Mouse (Mus musculus) c-Kit-positive CD71-positive TER-119-negative erythroid progenitor cells, embryonic 14.5 days (primary cell): ENCODE measurements around the gene Ube2n.
A peak's percentile ranks its signal among the peaks of the same experiment; 100 is the strongest.

Experiments
- DNase-seq: peaks from one replicate; pipeline ENCODE4 v3.0.0-alpha.2; 2013; ENCODE audit warnings: low read depth

Ube2n gene

DNA sequence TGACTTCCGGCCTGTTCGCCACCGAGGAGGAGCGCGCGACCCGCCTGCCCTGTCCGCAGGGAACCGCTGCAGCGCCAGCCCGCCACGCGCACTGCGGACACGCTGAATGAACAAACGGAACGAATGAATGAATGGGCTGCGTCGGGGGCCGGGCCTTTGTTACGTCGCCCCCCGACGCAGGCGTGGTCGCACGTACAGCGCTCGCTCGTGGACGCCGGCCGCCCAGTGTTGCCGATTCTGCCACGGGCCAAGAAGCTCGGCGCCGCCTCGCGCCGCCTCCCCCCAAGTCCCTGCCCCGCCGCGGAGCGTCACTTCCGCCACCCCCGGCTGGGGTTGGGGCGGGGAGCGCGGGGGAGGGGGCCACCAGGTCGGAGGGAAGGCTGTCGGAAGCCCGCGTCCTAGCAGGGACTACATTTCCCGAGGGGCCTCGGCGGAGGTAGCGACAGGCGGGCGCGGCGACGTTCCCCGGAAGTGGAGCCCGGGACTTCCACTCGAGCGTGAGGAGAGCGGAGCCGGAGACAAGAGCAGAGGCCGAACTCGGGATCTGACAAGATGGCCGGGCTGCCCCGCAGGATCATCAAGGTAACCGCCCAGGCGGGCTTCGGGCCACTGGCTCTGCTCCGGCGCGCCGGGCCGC is at the start of gene Ube2n:
TSS of gene Ube2n (plus strand) at position 490 of the 637 bp plus-strand sequence.
- peak; percentile 87 for DNase-seq

DNA sequence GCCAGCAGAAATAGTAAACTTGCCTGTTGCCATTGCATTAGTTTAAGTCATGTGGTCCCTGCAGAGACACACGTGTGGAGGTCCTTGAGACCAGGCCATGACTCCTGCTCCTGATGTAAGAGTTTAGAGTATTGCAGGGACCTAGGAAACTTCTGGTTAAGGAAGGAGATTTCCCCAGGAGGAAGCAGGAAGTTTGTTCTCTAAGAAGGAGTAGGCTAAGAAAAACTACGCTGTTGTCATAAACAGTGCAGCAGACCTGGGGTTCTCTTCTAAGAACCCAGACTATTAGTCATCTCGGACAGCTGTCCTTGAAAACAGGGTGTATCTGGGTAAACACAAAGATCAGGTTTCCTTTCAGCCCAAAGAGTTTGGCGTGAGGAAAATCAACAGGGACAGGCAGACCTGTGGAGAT is 49.5 kb upstream of the Ube2n start:
- no peak for DNase-seq

DNA sequence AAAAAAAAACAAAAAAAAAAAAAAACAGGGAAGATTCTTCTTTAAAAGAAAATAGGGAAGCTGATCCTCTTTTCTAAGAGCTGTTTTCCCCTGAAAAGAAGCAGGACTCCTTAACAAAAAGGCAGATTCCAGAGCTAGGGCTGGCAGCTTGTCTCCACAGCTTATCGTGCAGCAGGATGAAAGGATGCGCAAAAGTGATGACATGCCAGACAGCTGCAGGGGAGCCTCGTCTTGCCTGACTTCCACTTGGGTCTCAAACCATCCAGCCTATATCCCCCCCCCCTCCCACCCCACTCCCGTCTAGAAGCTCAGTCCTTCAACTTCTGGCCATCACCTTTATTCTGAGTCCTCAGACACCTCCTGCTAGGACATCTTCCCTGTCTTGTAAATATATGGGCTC is 46.1 kb upstream of the Ube2n start:
- no peak for DNase-seq

DNA sequence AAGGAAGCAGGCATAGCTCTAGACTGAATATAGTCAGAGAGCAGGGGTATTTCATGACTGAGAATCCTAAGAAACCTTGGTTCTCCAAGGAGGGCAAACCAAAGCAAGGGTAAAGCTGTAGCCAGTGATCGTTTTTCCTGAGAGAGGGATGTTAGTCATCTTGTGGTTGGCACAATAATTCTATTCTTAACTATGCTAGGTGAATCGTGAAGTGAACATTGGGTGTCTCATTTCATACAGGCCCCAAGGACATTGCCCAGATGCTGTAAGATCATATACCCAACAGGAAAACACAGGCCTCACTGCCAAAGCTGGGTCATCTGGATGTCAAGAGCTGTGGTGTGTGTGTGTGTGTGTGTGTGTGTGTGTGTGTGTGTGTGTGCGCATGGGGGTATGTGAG is 43.8 kb upstream of the Ube2n start:
- no peak for DNase-seq

DNA sequence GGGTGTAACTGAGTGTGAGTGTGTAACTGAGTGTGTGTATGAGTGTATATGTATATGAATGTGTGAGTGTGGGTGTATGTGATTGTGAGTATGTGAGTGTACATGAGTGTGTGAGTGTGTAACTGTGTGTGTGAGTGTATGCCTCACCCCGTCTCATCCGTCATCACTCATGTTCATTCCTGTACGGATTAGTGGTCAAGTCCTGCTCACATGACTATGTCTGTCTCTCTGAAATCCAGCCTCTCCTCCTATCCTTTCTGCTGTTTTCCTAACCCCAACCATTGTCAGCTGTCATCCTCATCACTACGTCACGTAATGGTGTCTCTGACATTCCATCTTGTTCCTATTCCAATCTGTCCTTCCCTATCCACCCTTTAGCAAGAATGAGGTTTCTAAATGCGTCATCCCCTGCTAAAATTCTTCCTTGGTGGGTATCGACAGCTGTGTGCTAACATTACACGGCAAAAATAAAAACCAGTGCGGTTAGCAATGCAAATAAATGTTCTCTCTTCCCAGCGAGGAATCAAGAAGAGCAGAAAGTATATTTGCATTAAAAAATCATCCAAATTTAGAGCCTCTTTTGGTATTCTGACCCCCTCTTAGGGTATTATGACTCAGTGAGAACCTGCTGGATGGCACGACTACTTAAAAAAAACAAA is 42.9 kb upstream of the Ube2n start:
- DNase-seq = no peak

DNA sequence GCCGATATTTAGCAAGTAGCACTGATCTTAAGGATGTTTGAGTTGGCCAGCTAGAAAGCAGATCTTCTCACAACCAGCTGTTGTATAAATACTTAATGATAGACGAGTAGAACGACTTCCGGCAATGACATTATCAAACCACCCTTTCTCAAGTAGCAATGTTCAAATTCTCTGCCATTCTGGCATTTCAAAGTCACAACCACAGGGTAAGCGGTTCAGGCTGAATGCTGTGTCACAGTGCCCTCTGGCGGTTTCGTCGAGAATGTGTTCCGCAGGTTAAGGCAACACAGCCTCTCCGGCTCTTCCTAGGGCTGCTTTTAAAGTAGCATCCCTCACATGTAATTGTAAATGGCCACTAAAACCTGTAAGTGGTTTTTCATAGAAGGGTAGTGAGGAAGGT is 39.0 kb upstream of the Ube2n start:
- DNase-seq = peak; percentile 66

DNA sequence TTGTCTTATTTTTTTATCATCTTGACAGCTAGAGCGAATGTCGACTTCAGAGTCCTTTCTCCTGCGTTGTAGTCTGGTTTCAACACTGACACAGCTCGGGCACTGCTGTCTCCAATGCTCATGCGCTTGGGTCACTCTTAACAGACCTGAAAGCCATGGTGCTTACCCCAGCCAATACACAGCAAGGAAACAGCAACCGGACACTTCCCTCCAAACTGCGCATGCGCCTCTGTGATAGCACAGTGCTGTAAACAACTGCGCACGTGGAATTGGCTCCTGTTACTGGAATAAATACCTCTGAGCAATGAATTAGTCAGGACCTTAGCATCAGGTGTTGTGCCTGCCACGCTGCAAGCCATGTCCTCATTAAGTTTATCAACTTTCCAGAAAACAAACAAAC is 37.4 kb upstream of the Ube2n start:
- no peak for DNase-seq

DNA sequence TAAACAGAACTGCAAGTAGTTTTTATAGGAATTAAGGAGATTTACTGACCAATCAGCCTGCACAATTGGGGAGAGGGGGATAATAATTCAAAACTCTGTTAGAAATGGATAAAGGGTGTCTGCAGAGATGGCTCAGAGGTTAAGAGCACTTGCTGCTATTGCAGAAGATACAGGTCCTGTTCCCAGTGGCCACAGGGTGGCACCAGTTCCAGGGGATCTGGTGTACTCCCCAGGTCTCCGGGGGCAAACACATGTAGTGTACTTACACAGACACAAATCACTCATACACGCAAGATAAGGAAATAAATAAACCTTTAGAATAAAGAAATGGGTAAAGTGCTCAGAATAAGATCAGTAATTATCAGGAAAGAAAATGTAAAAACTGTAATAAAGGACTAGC is 25.3 kb upstream of the Ube2n start:
- no peak for DNase-seq

DNA sequence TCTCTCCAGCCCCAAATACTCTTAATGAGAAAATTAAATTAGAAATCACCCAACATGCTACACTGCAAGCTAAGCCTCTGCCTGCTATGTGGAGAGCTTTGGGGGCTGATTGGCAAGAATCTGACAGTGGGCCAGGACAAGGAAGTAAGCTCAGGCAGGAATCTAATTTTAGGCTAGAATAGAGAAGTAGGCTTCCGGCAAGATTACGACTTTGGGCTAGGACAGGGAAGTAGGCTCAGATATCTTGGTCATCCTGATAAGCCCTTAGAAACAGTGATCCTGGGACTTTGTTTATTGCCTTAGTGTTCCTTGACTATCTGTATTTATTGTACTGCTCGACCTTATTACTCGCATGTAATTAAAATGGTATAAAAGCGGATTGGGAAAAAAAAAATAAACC is 20.7 kb upstream of the Ube2n start:
- no peak for DNase-seq

DNA sequence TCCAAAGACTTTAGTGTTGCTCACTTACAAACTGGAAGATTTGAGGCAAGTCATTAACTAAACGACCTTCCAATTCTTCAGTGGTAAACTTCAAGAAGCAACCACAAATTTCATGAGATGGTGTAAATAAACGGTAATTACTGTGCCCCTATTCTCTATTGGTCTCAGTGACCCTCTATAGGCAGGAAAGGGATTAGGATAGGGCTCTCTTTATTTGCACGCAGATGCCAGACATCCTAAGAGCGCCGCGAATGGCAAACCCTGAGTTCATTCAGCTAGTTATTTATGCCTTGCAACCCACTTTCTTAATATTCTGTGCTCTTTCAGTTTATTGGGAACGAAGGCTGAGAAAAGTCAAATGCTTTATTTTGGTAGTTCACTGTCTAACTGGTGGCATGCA is 13.9 kb upstream of the Ube2n start:
- DNase-seq = no peak

DNA sequence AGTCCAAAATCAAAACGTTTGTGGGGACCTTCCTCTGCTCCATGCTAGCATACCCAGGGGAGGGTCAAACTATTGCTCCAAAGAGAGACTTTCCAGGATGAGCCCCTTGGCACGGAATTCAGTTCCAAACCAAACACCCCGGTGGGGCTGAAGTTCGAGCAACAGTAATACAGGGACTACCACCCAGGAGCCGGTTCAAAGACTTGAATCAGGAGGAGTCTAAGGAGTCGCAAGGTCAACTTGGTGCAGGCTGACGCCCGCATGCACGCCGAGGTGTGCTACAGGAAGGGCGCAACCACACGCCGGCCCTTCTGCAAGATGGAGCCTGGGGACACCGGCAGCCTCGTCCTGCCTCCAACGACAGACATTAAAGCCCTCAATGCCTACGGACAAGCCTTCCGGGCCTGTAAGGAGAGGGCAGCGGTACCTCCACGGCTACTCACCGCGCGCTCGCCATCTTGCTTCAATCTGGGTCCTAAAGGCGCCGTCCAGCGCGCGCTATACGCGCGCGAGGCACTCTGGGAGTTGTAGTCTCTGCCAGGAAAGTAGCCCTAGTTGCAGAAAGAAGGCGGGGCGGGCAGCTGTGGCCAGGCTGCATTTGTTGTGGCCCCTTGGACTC is 13.4 kb upstream of the Ube2n start, which contains the start of gene Mrpl42:
TSS of gene Mrpl42 (minus strand) at position 478 of the 619 bp plus-strand sequence.
- peak; percentile 74 for DNase-seq

DNA sequence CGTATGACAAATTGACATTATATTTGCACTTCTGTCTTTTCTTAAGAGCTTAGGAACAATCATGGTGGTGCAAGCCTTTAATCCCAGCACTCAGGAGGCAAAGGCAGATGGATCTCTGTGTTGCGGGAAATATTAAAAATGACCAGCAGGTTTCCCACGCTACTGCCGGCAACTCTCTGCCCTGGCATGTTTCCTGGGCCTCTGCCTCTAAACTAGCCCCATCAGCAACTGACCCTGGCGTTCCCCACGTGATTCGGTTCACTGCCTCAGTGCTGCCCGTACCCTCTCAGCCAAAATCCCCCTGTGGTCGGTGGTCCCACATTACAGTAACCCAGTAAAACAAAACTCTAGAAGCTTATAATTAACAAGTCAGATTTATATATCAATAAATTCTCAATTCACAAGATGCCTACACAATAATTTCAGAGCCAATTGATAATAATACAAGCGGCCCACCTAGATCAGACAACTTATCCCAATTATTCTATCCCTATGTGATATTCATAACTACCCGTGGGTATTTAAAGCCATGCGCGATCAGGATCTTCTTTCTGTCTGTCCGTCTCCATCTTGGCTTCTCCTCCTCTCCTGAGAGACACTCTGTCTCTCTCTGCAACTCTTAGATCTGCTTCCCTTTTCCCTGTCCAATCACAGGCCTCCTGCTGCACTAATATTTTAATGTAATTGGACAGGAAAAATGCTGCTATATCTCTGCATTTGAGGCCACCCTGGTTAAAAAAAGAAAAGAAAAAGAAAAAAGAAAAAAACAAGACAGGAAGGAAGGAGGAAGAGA is 11.3 kb upstream of the Ube2n start:
- DNase-seq = no peak

DNA sequence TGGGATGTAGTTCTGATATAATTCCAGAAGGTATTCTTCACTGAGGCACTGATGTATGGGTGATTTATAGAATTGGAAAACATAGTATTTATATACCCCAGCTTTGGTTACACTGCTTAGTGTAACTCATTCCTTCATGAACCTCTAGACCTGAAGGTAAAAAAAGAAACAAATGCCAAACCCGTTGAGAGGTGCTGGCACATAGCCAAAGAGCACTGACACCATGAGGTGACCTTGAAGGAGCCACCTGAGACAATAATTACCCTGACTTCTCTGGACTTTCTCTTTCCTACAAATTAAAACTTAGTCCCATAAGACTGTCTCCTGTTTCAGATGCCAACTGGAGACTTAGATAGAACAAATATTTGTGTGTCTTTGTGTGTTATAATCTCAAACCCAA is 10.6 kb upstream of the Ube2n start:
- DNase-seq = no peak

DNA sequence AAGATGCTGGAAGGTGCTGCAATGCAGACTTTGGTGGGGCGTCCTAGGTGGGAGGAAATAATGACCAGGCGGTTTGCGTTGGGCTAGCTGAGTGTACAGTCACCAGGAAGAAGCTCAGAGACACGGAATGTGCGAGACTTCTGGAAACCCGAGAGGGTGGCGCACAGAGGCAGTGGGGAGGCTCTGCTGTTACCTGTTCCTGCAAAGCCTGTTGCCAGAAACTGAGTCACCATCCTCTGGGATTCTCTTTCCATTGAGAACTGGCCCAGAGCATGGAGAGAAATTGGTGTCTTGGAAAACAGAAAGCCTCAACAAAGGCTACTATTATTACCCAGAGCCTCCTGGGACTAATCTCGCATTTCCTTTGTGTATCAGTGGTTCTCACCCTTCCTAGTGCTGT is 6.8 kb upstream of the Ube2n start:
- no peak for DNase-seq

DNA sequence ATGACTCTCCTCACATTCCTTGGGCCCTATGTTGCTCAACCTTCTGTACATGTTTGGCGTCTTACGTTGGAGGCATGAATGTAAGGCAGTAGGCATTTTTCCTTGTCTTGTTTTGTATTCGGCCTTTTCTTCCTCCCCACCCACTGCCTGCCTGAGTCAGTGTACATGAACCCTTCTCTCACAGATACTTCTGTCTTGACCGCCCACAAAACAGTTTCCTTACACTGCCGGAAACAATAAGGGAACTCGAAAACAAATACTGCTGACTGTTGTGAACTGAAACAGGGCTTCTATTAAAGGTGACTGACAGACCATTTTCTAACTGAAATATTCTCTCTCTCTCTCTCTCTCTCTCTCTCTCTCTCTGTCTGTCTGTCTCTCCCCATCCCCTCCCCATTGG is 6.2 kb upstream of the Ube2n start:
- no peak for DNase-seq

DNA sequence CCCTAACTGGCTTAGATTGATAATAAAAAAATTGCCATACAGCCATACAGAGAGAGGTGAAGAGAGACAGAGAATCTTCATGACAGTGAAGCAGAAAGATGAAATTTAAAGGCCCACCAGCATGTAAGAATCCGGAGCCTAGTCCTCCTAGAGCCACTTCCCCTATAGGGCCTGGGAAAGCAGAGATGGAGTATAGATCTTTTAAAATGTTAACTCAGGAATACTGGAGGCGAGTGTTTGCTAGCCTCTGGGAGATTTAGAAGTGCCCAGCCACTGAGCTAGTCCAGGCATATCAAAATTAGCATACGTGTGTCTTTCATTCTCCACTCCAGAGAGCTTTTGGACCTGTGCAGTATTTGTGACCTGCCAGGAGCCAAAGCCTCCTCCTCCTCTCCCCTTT is 5.7 kb upstream of the Ube2n start:
- no peak for DNase-seq

DNA sequence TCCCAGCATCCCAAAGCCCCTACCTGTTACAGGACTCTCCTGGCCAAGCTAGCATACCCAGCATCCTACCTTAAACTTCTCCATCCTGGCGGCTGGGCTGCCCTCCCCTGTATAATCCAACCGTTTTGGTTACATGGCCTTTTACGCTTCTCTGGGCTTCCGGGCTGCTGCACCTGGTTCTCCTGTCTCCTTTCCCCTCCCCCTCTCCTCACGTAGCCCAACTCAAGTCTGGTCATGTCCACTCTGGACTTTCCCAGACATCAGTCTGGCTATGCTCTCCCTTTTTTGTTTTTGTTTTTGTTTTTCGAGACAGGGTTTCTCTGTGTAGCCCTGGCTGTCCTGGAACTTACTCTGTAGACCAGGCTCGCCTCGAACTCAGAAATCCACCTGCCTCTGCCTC is 2.3 kb upstream of the Ube2n start:
- DNase-seq = no peak

DNA sequence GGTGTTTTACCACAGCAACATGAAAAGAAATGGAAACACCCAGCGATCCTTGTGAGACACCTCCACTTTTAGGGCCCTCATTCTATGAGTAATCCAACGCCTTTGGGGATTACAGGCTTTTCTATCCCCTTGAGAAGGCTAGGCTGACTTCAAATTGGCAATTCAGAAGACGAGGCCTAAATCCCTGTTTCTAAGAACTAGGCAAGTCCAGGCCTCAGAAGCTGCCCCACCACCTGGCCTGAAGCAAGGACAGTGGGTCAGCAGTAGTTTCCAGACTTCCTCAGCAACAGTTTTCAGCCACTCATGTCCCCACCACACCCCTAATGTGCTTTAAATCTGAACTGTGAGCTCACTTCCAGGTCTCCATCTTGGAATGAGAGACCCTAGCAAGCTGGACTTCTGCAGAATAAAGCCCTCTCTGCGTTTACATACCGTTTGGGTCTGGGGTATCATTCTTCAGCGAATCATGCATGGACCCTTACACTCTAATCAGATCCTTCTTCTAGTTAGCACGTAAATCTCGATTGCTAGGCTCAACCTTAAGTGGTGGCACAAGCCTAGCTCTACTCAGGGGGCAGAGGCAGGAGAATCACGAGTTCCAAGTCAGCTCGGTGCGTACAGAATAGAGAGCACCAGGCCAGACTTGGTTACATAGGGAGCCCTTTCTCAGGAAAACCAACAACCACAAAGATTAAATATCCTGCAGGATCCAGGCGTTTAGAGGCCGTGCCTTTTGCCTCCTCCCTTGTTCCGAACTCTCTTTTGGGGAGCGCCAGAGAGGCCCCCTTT is 983 bp upstream of the Ube2n start:
- DNase-seq = no peak

DNA sequence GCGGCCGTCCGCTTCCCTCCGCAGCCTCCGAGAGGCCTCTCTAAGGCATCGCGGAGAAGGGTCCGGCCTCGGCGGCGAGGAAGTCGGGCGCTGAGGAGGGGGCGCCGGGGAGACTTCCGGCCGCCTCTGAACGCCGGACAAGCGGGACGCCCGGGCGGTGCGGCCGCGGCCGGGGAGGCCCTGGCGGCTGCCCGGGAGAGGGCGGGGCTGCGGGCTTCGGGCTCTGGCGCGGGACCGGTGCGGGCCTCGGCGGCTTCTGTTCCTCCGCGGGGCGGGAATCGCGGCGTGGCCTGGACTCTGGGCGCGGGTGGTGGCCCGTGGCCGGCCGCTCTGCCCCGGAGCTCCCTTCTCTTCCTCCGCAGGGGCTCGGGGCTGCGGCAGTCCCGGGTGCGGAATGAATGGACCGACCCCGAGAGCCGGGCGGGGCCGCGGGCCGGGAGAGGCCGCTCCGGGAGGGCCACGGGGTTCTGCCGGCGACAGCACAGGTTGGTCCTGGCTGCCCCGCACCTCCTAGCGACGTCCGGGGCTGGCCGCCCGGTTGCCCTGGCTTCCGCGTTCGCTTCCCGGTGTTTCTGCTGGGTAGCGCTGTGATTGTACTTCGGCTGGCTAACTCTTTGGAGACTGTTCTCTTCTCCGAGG is 467 bp downstream of the Ube2n start:
- DNase-seq = no peak

DNA sequence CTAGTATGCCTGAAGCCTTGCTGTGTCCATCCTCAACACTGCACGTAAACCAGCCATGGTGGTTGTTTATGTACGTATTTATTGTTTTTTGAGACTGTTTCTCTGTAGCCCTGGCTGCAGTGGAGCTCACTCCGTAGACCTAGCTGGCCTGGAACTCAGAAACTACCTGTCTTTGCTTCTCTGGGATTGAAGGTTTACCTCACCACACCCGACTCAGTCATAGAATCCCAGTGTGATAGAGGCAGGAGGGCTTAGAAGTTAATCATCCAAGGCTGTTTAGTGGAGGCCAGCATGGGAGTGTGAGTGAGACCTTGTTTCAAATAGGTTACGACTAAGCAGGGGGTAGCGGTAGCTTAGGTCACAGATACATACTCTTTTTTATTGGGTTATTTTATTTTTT is 2.7 kb downstream of the Ube2n start:
- DNase-seq = no peak

DNA sequence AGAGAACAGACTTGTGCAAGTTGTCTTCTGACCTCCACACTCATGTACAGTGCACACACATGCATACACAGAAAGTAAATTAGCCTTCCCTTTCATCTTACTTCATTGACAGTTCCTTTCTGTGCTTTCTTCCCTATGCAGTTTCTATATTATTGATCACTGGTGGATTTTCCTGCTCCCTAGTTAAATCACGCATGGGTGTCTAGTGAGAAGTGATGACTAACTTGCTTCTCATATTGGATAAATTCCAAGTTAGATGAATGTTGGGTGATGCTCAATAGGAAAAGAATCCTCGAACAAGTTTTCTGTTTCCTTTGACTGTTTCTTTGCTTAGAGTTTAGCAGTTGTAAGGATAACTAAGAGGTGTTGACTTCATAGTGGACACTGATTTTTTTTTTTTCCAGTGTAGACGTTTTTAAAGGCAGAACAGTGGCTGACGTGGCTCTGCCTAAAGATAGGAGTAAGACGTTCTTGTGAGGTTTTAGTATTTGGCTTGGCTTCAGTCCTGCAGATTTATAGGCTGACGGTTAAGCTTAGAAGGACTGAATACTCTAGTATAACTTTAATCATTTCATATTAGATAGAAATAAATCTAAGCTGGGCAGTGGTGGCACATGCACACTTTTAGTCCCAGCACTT is 10.2 kb downstream of the Ube2n start:
- no peak for DNase-seq
